Comparison of ENCODE assay signal across 19 mouse cellular contexts in genomic region chr1:6997611-6998010, GRCm38 (mm10).
A peak's percentile ranks its signal among the peaks of the same experiment; 100 is the strongest.
DNase-seq lines count a peak whose midpoint lies in the region; ATAC-seq and TF ChIP-seq lines count a peak whose summit lies in the region.
"Had no signal": no experiment of that assay in that cellular context is flagged by ENCODE, and none has a peak within 500 bp of the region (broad histone marks: within the 10 kb centered on the region; RNA-seq: fewer than 3 reads in every experiment).

No protein-coding gene starts in this region.

- no peak overlapping the region for H3K4me3 ChIP-seq in liver, adult 2 months (ENCODE audit: insufficient read depth, low read depth, low read length)
- no peak overlapping the region for H3K4me3 ChIP-seq in liver, embryonic 11.5 days (ENCODE audit: low read depth, low read length)
- no peak overlapping the region for H3K4me3 ChIP-seq in CH12.LX (replicated peaks in 1 of 3; ENCODE audit: low read depth in 2 of 3, low read length in 2 of 3, poor library complexity in 1 of 3)
- H3K4me3 ChIP-seq in MEL (ENCODE audit: control insufficient read depth in 1 of 2, insufficient read depth in 1 of 2, low read depth in 2 of 2, low read length in 2 of 2), result no peak overlapping the region
- H3K4me3 ChIP-seq: forebrain, embryonic 10.5 days; hindbrain, embryonic 15.5 days; limb, embryonic 12.5 days; liver, embryonic 15.5 days had no signal

- TF ChIP-seq CTCF in liver, adult 2 months (IDR thresholded peaks at IDR 0.05; ENCODE audit: low read depth, low read length), result no peak
- TF ChIP-seq CTCF in CH12.LX (conservative IDR thresholded peaks at IDR 0.05 in 1 of 2, IDR thresholded peaks at IDR 0.05 in 1 of 2; ENCODE audit: low read depth in 2 of 2, low read length in 2 of 2) (peak in 1 of 2 experiments; percentile 32; a peak in 1 of 4 replicates), MEL (IDR thresholded peaks at IDR 0.05 in 2 of 3, conservative IDR thresholded peaks at IDR 0.05 in 1 of 3; ENCODE audit: control insufficient read depth in 1 of 3, insufficient read depth in 1 of 3, low read depth in 2 of 3, low read length in 3 of 3, poor library complexity in 1 of 3, severe bottlenecking in 1 of 3) (peak in 2 of 3 experiments; percentile 1 to 28; a peak in 2 of 6 replicates)

- dilution Hi-C loops in CH12.LX (cut with MboI; ENCODE audit: extremely low pct_ligation_motif_present, extremely low pct_unique_long_range_greater_than_20kb, low sequenced_read_pairs), result no loop called here

- ATAC-seq in liver, embryonic 11.5 days (replicated peaks; ENCODE audit: low FRiP score), result no peak
- 0 out of 2 replicates have a peak, but pooled peaks have one; percentile 39 for ATAC-seq in megakaryocyte progenitor cell, adult 5-6 weeks (replicated peaks; ENCODE audit: poor library complexity)

- no peaks in the 10 kb centered on the region for H3K4me1 ChIP-seq in liver, adult 2 months (ENCODE audit: control insufficient read depth, insufficient read depth, low read length)
- no peaks in the 10 kb centered on the region for H3K4me1 ChIP-seq in liver, embryonic 11.5 days (replicated peaks; ENCODE audit: control insufficient read depth, insufficient read depth, low read length)
- H3K4me1 ChIP-seq in CH12.LX (ENCODE audit: control insufficient read depth in 1 of 2, insufficient read depth in 2 of 2) (no peaks in the 10 kb centered on the region), MEL (ENCODE audit: control insufficient read depth in 1 of 2, insufficient read depth in 2 of 2, low read length in 2 of 2) (no peaks in the 10 kb centered on the region)
- H3K4me1 ChIP-seq: forebrain, embryonic 10.5 days; hindbrain, embryonic 15.5 days; limb, embryonic 12.5 days; liver, embryonic 15.5 days had no signal

- H3K4me2 ChIP-seq in liver, embryonic 11.5 days, result no peak overlapping the region
- H3K4me2 ChIP-seq in CH12.LX (ENCODE audit: insufficient read depth, low read depth, poor library complexity, severe bottlenecking), result no peak overlapping the region
- H3K4me2 ChIP-seq: hindbrain, embryonic 15.5 days; limb, embryonic 12.5 days; liver, embryonic 15.5 days had no signal

- H3K9ac ChIP-seq in liver, adult 2 months (ENCODE audit: low read depth, low read length), result no peak overlapping the region
- H3K9ac ChIP-seq in liver, embryonic 11.5 days (ENCODE audit: low read depth, low read length), result no peak overlapping the region
- no peak overlapping the region for H3K9ac ChIP-seq in CH12.LX (ENCODE audit: insufficient read depth, low read depth)
- no peak overlapping the region for H3K9ac ChIP-seq in MEL (ENCODE audit: control insufficient read depth, low read depth, low read length, poor library complexity, severe bottlenecking)
- H3K9ac ChIP-seq: hindbrain, embryonic 15.5 days; limb, embryonic 12.5 days; liver, embryonic 15.5 days had no signal

- in situ Hi-C loops in CH12.LX (cut with MboI; ENCODE audit: low pct_ligation_motif_present, low pct_unique_long_range_greater_than_20kb, low sequenced_read_pairs), result no loop called here

- no peaks in the 10 kb centered on the region for H3K36me3 ChIP-seq in liver, adult 2 months (ENCODE audit: control insufficient read depth, insufficient read depth, low read length)
- no peaks in the 10 kb centered on the region for H3K36me3 ChIP-seq in liver, embryonic 11.5 days (ENCODE audit: control insufficient read depth, insufficient read depth, low read length)
- H3K36me3 ChIP-seq in CH12.LX (replicated peaks in 1 of 2; ENCODE audit: control insufficient read depth in 1 of 2, insufficient read depth in 1 of 2, low read length in 1 of 2) (no peaks in the 10 kb centered on the region), MEL (ENCODE audit: control insufficient read depth in 1 of 2, insufficient read depth in 2 of 2, low read length in 2 of 2) (no peaks in the 10 kb centered on the region)
- H3K36me3 ChIP-seq: forebrain, embryonic 10.5 days; hindbrain, embryonic 15.5 days; limb, embryonic 12.5 days; liver, embryonic 15.5 days had no signal

- H3K9me3 ChIP-seq in liver, embryonic 11.5 days (ENCODE audit: control insufficient read depth, low read length), result no peaks in the 10 kb centered on the region
- no peaks in the 10 kb centered on the region for H3K9me3 ChIP-seq in CH12.LX (replicated peaks; ENCODE audit: low read length)
- H3K9me3 ChIP-seq in MEL (replicated peaks; ENCODE audit: insufficient read depth, low read length), result no peaks in the 10 kb centered on the region
- H3K9me3 ChIP-seq: forebrain, embryonic 10.5 days; hindbrain, embryonic 15.5 days; limb, embryonic 12.5 days; liver, embryonic 15.5 days had no signal

- peak; percentile 15 for DNase-seq in liver, adult 2 months (ENCODE audit: extremely low read depth, low read depth, low spot score)
- no peak for DNase-seq in liver, embryonic 11.5 days (ENCODE audit: low spot score)
- peak; percentile 9 for DNase-seq in CH12.LX (ENCODE audit: extremely low read depth)
- peak; percentile 14 for DNase-seq in MEL (ENCODE audit: low read depth, low spot score)
- DNase-seq in cerebellum, adult 8-10 months, result no peak
- DNase-seq in right cerebral cortex, postnatal 4 days, result no peak
- DNase-seq: cerebellum, adult 2 months; heart, adult 11 months; heart, postnatal 4 days; kidney, adult 2 months; kidney, postnatal 25 days; layer of hippocampus, adult 9-11 months; lung, postnatal 14 days; thymus, postnatal 4 days had no signal

- TF ChIP-seq RAD21 in CH12.LX (IDR thresholded peaks at IDR 0.05; ENCODE audit: low read depth, low read length) (peak; percentile 37), MEL (IDR thresholded peaks at IDR 0.05; ENCODE audit: low read depth, low read length) (peak; percentile 20)

- H3K27me3 ChIP-seq in liver, adult 2 months (ENCODE audit: control insufficient read depth, insufficient read depth, low read length), result no peaks in the 10 kb centered on the region
- H3K27me3 ChIP-seq in liver, embryonic 11.5 days (replicated peaks; ENCODE audit: control insufficient read depth, insufficient read depth, low read length), result no peaks in the 10 kb centered on the region
- H3K27me3 ChIP-seq in CH12.LX (replicated peaks) (no peaks in the 10 kb centered on the region), MEL (ENCODE audit: control insufficient read depth in 1 of 2, insufficient read depth in 2 of 2, low read length in 2 of 2) (no peaks in the 10 kb centered on the region; a peak in 1 of 4 replicates)
- H3K27me3 ChIP-seq: hindbrain, embryonic 15.5 days; limb, embryonic 12.5 days; liver, embryonic 15.5 days had no signal

- TF ChIP-seq EP300 in CH12.LX (IDR thresholded peaks at IDR 0.05; ENCODE audit: low read length) (no peak), MEL (IDR thresholded peaks at IDR 0.05; ENCODE audit: low read depth in 1 of 2, low read length in 2 of 2) (no peak)

- TF ChIP-seq POLR2A in liver, adult 2 months (IDR thresholded peaks at IDR 0.05; ENCODE audit: extremely low read depth, insufficient read depth, low read length), result no peak
- TF ChIP-seq POLR2A in CH12.LX (IDR thresholded peaks at IDR 0.05; ENCODE audit: low read depth, low read length), result no peak
- TF ChIP-seq POLR2A in MEL (IDR thresholded peaks at IDR 0.05; ENCODE audit: control insufficient read depth in 1 of 2, insufficient read depth in 1 of 2, low read depth in 1 of 2, low read length in 2 of 2, poor library complexity in 1 of 2), result no peak

- H3K79me2 ChIP-seq in liver, adult 2 months (ENCODE audit: control insufficient read depth, insufficient read depth, low read length), result no peaks in the 10 kb centered on the region
- H3K79me2 ChIP-seq in CH12.LX (replicated peaks; ENCODE audit: control insufficient read depth, extremely low read depth, insufficient read depth, poor library complexity, severe bottlenecking) (no peaks in the 10 kb centered on the region), MEL (ENCODE audit: control insufficient read depth, insufficient read depth, low read length, poor library complexity) (no peaks in the 10 kb centered on the region)

- H3K27ac ChIP-seq in liver, adult 2 months (replicated peaks; ENCODE audit: insufficient read depth, low read depth, low read length), result no peak overlapping the region
- H3K27ac ChIP-seq in liver, embryonic 11.5 days (ENCODE audit: low read depth, low read length), result no peak overlapping the region
- H3K27ac ChIP-seq in CH12.LX (ENCODE audit: insufficient read depth, low read depth) (no peak overlapping the region), MEL (ENCODE audit: control insufficient read depth, low read depth, low read length) (no peak overlapping the region)
- H3K27ac ChIP-seq: forebrain, embryonic 10.5 days; hindbrain, embryonic 15.5 days; limb, embryonic 12.5 days; liver, embryonic 15.5 days had no signal

TF ChIP-seq in CH12.LX, 34 proteins besides CTCF, POLR2A, EP300 and RAD21 (continues in another document):
- no peak for TF ChIP-seq CHD2 (IDR thresholded peaks at IDR 0.05; ENCODE audit: low read length)
- no peak for TF ChIP-seq MEF2A (IDR thresholded peaks at IDR 0.05; ENCODE audit: borderline replicate concordance, low read depth, low read length)
- TF ChIP-seq ZKSCAN1 (IDR thresholded peaks at IDR 0.05; ENCODE audit: borderline replicate concordance, low read depth, low read length), result no peak
- no peak for TF ChIP-seq ELF1 (IDR thresholded peaks at IDR 0.05; ENCODE audit: low read depth, low read length)
- TF ChIP-seq MAZ (IDR thresholded peaks at IDR 0.05; ENCODE audit: low read depth, low read length), result no peak
- TF ChIP-seq IRF4 (IDR thresholded peaks at IDR 0.05; ENCODE audit: low read depth, low read length), result no peak
- TF ChIP-seq SIN3A (IDR thresholded peaks at IDR 0.05; ENCODE audit: low read length), result no peak
- no peak for TF ChIP-seq USF2 (conservative IDR thresholded peaks at IDR 0.05; ENCODE audit: low read depth, low read length)
- no peak for TF ChIP-seq ETS1 (conservative IDR thresholded peaks at IDR 0.05; ENCODE audit: low read depth, low read length)
- TF ChIP-seq MYC (IDR thresholded peaks at IDR 0.05; ENCODE audit: low read depth, low read length), result no peak
- TF ChIP-seq BHLHE40 (IDR thresholded peaks at IDR 0.05; ENCODE audit: low read depth, low read length), result no peak

TF ChIP-seq in MEL, 35 proteins besides CTCF, POLR2A, EP300 and RAD21 (continues in another document):
- TF ChIP-seq ELF1 (IDR thresholded peaks at IDR 0.05; ENCODE audit: low read depth, low read length) (no peak), JUND (IDR thresholded peaks at IDR 0.05; ENCODE audit: low read depth, low read length) (no peak), MAZ (IDR thresholded peaks at IDR 0.05; ENCODE audit: low read depth, low read length) (no peak), BHLHE40 (IDR thresholded peaks at IDR 0.05; ENCODE audit: borderline replicate concordance, low read depth, low read length) (no peak), ZKSCAN1 (IDR thresholded peaks at IDR 0.05; ENCODE audit: low read depth, low read length) (no peak), USF1 (IDR thresholded peaks at IDR 0.05; ENCODE audit: low read depth, low read length) (no peak), NRF1 (IDR thresholded peaks at IDR 0.05; ENCODE audit: insufficient read depth, low read depth, low read length, poor library complexity, severe bottlenecking) (no peak), UBTF (IDR thresholded peaks at IDR 0.05; ENCODE audit: borderline replicate concordance, insufficient read depth, low read depth, low read length) (no peak), USF2 (IDR thresholded peaks at IDR 0.05; ENCODE audit: borderline replicate concordance in 1 of 2, insufficient read depth in 1 of 2, low read depth in 1 of 2, low read length in 2 of 2) (no peak), GATA1 (IDR thresholded peaks at IDR 0.05; ENCODE audit: low read depth, low read length) (no peak)

Comparison
In these comparisons a context has a peak if more than half of its experiments do, and no peak if none do; other contexts are left out.
1. DNase-seq: peak in liver, adult 2 months (single experiment), CH12.LX (single experiment) and MEL (single experiment); none in liver, embryonic 11.5 days (single experiment), cerebellum, adult 8-10 months (single experiment) and right cerebral cortex, postnatal 4 days (single experiment).